Mouse (Mus musculus): ENCODE measurements around the gene Mocs2. TPM values are rescaled to one million over a fixed set of nuclear protein-coding genes. Genes with fewer than 3 reads are reported as not detected.

Gene Mocs2
- polyA plus RNA-seq (2014; fragmentation: Nextera tagmentation; extraction: Ambion mirVana) = 100.0 and 104 TPM in 2 replicates

DNA sequence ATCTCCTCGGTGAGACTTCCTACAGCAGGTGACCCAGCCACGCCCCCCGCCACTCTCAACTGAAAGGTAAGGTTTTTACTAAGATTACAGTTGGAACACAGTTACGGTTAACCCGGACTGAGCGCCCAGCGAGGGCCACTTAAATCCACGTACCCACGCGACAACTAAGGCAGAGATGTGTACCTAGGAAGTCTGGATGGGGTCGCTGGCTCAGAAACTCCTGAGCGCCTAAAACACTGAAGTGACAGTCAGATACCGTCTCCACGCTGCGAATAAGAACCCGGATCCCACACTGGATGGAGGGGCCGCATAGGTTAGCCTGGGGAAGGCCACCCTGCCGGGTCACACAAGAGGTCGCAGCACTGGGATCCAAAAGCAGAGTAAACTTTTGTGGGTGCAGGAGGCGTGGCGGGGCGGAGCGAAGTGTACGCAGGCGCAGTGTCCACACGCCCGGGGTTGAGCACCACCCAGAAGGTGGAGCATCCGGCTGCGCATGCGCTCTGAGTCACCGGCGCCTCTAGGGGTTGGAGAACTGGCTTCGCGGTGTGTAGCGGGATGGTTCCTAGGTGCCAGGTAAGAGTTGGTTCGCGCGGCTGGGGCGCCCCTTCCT lies at the start of gene Mocs2:
Mocs2 (plus strand) TSS at position 486 of the 610 bp plus-strand sequence.
- Histone ChIP-seq H3K4me2 (ENCODE audit: low read depth, low read length) (peak within 1 kb of the TSS; percentile 73), H3K4me3 (ENCODE audit: low read depth, low read length) (peak within 1 kb of the TSS; percentile 75), H3K4me1 (ENCODE audit: control insufficient read depth, insufficient read depth, low read length) (0 out of 2 replicates have a peak, but pooled peaks cover 5% of the 10 kb centered on the region), H3K9ac (ENCODE audit: low read depth, low read length) (peak within 1 kb of the TSS; percentile 73), H3K27ac (replicated peaks; ENCODE audit: low read depth, low read length) (no peak within 1 kb of the TSS), H3K27me3 (replicated peaks; ENCODE audit: control insufficient read depth, insufficient read depth, low read length) (no peaks in the 10 kb centered on the region), H3K36me3 (ENCODE audit: control insufficient read depth, insufficient read depth, low read length) (peaks cover 18% of the 10 kb centered on the region; the same call in 1 of the 2 replicates), H3K9me3 (ENCODE audit: control insufficient read depth, low read length) (no peaks in the 10 kb centered on the region)
- ATAC-seq (ENCODE audit: low read depth) (peak; percentile 99), DNase-seq (ENCODE audit: low spot score) (peak; percentile 96)
- under 1% methylated on average over 39 of the region's 39 CpGs for WGBS

DNA sequence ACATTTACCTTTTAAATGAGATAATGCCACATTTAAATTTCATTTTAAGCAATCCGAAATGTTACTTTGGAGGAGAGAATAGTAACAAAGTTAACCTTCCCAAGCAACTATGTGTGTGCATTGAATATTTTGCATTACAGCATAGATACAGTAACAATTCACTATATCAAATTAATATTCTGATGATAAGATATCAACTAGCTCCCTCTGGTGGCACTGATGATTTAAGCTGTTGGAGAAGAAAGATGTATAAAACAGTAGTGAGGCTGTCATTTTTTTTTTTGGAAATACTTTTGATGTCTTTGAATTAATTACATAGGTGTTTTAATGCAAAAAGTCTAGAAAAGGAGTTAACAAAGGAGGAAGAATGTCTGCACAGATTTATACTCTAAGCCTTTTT lies 26.5 kb upstream of the Mocs2 start:
- Histone ChIP-seq H3K27me3 (replicated peaks; ENCODE audit: control insufficient read depth, insufficient read depth, low read length) (no peaks in the 10 kb centered on the region), H3K4me2 (ENCODE audit: low read depth, low read length) (no peak overlapping the region), H3K4me3 (ENCODE audit: low read depth, low read length) (no peak overlapping the region), H3K9me3 (ENCODE audit: control insufficient read depth, low read length) (no peaks in the 10 kb centered on the region), H3K27ac (replicated peaks; ENCODE audit: low read depth, low read length) (no peak overlapping the region), H3K9ac (ENCODE audit: low read depth, low read length) (no peak overlapping the region), H3K36me3 (ENCODE audit: control insufficient read depth, insufficient read depth, low read length) (no peaks in the 10 kb centered on the region), H3K4me1 (ENCODE audit: control insufficient read depth, insufficient read depth, low read length) (no peaks in the 10 kb centered on the region)
- 84% methylated on average over 1 of the region's 1 CpGs for WGBS
- ATAC-seq (ENCODE audit: low read depth) (no peak), DNase-seq (ENCODE audit: low spot score) (peak; percentile 56)

DNA sequence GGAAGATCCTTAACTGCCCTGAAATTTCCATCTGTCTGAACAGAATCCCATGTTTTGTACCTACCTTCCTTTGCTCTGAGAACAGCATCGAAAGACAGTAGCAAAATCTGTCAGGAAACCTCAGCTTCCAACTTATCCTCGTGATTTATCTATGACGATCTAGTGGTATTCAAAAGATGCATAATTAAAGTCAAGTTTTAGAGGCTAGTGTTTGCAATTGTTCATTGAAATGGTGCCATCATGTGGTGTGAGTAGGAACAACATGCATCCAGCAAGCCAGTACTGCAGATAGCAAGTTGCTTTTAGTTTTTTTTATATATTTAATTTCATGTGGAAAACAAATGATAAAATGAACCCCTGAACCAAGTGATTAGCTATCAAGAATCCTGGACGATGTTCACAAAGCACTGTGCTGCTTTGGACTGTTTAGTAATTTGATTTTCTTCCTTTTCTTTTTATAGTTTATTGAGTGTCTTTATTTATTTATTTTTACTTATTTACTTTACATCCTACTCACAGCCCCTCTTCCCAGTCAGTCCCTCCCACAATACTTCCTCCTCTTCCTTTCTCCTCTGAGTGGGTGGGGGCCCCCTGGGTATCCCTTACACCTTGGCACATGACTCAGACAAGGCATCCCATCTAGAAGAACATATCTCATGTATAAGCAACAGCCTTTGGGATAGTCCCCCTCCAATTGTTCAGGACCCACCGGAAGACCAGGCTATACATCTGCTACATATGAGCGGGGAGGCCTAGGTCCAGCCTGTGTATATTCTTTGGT lies 24.6 kb upstream of the Mocs2 start:
- Histone ChIP-seq H3K9ac (ENCODE audit: low read depth, low read length) (no peak overlapping the region), H3K27ac (replicated peaks; ENCODE audit: low read depth, low read length) (no peak overlapping the region), H3K4me3 (ENCODE audit: low read depth, low read length) (no peak overlapping the region), H3K9me3 (ENCODE audit: control insufficient read depth, low read length) (no peaks in the 10 kb centered on the region), H3K36me3 (ENCODE audit: control insufficient read depth, insufficient read depth, low read length) (no peaks in the 10 kb centered on the region), H3K4me2 (ENCODE audit: low read depth, low read length) (no peak overlapping the region), H3K27me3 (replicated peaks; ENCODE audit: control insufficient read depth, insufficient read depth, low read length) (no peaks in the 10 kb centered on the region), H3K4me1 (ENCODE audit: control insufficient read depth, insufficient read depth, low read length) (no peaks in the 10 kb centered on the region)
- ATAC-seq (ENCODE audit: low read depth) (0 out of 2 replicates have a peak, but pooled peaks have one; percentile 22), DNase-seq (ENCODE audit: low spot score) (peak; percentile 63)
- 43% methylated on average over 6 of the region's 6 CpGs for WGBS

DNA sequence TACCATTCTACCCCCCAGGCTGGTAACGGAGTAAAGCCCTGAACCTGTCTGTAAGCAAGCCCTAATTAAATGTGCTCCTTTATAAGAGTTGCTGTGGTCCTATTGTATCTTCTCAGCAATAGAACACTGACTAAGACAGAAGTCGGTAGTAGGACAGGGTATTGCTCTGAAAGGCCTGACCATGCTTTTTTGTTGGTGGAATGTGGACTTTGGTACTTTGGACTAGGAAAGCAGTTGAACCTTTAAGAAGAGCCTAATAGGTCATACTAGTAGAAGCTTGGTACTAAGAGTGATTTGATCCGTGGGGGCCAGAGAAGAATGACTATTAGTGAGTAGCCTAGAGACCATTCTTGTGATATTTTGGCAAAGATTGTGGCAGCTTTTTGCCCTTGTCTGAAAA lies 16.2 kb upstream of the Mocs2 start:
- Histone ChIP-seq H3K9me3 (ENCODE audit: control insufficient read depth, low read length) (no peaks in the 10 kb centered on the region), H3K4me3 (ENCODE audit: low read depth, low read length) (no peak overlapping the region)

DNA sequence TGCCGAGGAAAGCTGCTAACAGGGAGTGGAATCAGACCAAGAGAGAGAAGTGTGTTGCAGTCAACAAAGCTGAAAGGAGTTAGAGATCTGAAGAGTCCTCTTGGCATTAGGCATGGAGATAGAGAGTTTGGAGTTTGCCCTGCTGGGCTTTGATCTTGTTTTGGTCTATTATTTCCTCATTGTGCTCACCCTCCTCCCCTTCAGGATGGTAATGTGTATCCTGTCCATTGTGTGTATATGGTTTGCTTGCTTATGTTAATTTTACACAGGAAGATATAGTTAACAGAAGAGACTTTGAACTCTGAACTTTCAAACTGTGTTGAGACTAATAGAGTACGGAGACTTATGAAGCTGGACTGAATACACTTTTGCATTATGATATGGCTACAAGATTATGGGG lies 15.1 kb upstream of the Mocs2 start:
- Histone ChIP-seq H3K9ac (ENCODE audit: low read depth, low read length) (no peak overlapping the region), H3K4me1 (ENCODE audit: control insufficient read depth, insufficient read depth, low read length) (no peaks in the 10 kb centered on the region), H3K4me3 (ENCODE audit: low read depth, low read length) (no peak overlapping the region), H3K27me3 (replicated peaks; ENCODE audit: control insufficient read depth, insufficient read depth, low read length) (no peaks in the 10 kb centered on the region), H3K4me2 (ENCODE audit: low read depth, low read length) (no peak overlapping the region), H3K36me3 (ENCODE audit: control insufficient read depth, insufficient read depth, low read length) (no peaks in the 10 kb centered on the region), H3K9me3 (ENCODE audit: control insufficient read depth, low read length) (no peaks in the 10 kb centered on the region), H3K27ac (replicated peaks; ENCODE audit: low read depth, low read length) (no peak overlapping the region)
- no peak for DNase-seq (ENCODE audit: low spot score)
- 87% methylated on average over 2 of the region's 2 CpGs for WGBS
- ATAC-seq (ENCODE audit: low read depth) = no peak

More for the DNA sequence above, 16.2 kb upstream of the Mocs2 start:
- 81% methylated on average over 3 of the region's 3 CpGs for WGBS
- Histone ChIP-seq H3K27me3 (replicated peaks; ENCODE audit: control insufficient read depth, insufficient read depth, low read length) (no peaks in the 10 kb centered on the region), H3K36me3 (ENCODE audit: control insufficient read depth, insufficient read depth, low read length) (no peaks in the 10 kb centered on the region), H3K4me2 (ENCODE audit: low read depth, low read length) (no peak overlapping the region), H3K4me1 (ENCODE audit: control insufficient read depth, insufficient read depth, low read length) (no peaks in the 10 kb centered on the region), H3K9ac (ENCODE audit: low read depth, low read length) (no peak overlapping the region), H3K27ac (replicated peaks; ENCODE audit: low read depth, low read length) (no peak overlapping the region)
- ATAC-seq (ENCODE audit: low read depth) (no peak), DNase-seq (ENCODE audit: low spot score) (no peak)

DNA sequence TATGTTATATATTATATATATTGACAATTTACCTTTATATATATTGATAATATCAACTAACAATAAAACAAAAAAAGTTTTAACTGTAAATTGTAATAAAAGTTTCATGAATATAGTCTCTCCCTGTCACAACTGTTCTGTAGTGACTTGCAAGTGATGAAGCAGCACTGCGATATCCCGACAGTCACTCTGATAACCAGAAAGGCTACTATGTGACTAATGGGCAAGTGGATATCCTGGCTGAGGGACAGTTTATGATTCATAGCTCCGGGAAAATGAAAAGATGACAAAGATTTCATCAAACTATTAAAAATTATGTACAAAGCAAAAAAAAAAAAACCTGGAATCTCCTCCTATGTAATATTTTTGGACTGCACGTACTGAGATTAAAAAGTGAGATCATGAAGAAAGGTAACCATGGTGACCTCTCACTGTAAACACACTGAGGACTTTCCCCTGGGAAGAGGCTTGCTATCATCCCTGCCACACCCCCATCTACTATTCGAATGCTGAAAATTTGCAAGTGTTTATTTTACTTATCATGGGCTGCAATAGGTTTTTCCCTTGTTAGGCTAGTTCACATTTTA lies 8.3 kb upstream of the Mocs2 start:
- Histone ChIP-seq H3K4me2 (ENCODE audit: low read depth, low read length) (no peak overlapping the region), H3K27ac (replicated peaks; ENCODE audit: low read depth, low read length) (no peak overlapping the region), H3K36me3 (ENCODE audit: control insufficient read depth, insufficient read depth, low read length) (no peaks in the 10 kb centered on the region), H3K9ac (ENCODE audit: low read depth, low read length) (no peak overlapping the region), H3K4me3 (ENCODE audit: low read depth, low read length) (no peak overlapping the region), H3K4me1 (ENCODE audit: control insufficient read depth, insufficient read depth, low read length) (no peaks in the 10 kb centered on the region), H3K9me3 (ENCODE audit: control insufficient read depth, low read length) (no peaks in the 10 kb centered on the region), H3K27me3 (replicated peaks; ENCODE audit: control insufficient read depth, insufficient read depth, low read length) (no peaks in the 10 kb centered on the region)
- 85% methylated on average over 5 of the region's 5 CpGs for WGBS
- ATAC-seq (ENCODE audit: low read depth) (no peak), DNase-seq (ENCODE audit: low spot score) (peak; percentile 18)

DNA sequence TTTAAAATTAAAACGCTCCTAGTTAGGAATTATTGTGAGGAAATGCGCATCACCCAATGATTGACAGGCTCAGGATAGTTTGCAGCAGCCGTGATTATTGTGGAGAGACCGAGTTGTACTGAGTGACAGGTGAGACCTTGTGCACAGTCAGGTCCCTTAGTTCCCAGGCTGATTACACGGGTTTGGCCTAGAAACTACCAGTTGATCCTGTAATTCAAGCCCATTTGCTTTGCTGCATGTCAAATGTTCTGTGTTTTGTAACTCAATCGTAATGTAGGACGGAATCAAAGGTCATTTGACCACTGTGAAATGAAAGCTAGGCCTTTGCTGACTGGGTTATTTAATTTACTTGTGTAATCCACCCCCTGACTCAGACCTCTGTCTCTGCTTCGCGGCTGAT lies 477 bp downstream of the Mocs2 start:
- H3K4me2 ChIP-seq (ENCODE audit: low read depth, low read length) = peak overlapping the region; percentile 73
- H3K36me3 ChIP-seq (ENCODE audit: control insufficient read depth, insufficient read depth, low read length) = peaks cover 22% of the 10 kb centered on the region
- WGBS = 17% methylated on average over 9 of the region's 9 CpGs
- H3K4me1 ChIP-seq (ENCODE audit: control insufficient read depth, insufficient read depth, low read length) = 0 out of 2 replicates have a peak, but pooled peaks cover 5% of the 10 kb centered on the region
- H3K27ac ChIP-seq (replicated peaks; ENCODE audit: low read depth, low read length) = no peak overlapping the region
- ATAC-seq (ENCODE audit: low read depth) (peak; percentile 81; the same call in 1 of the 2 replicates), DNase-seq (ENCODE audit: low spot score) (peak; percentile 29)
- H3K9me3 ChIP-seq (ENCODE audit: control insufficient read depth, low read length) = no peaks in the 10 kb centered on the region
- H3K9ac ChIP-seq (ENCODE audit: low read depth, low read length) = peak overlapping the region; percentile 73
- H3K4me3 ChIP-seq (ENCODE audit: low read depth, low read length) = peak overlapping the region; percentile 75
- H3K27me3 ChIP-seq (replicated peaks; ENCODE audit: control insufficient read depth, insufficient read depth, low read length) = no peaks in the 10 kb centered on the region

DNA sequence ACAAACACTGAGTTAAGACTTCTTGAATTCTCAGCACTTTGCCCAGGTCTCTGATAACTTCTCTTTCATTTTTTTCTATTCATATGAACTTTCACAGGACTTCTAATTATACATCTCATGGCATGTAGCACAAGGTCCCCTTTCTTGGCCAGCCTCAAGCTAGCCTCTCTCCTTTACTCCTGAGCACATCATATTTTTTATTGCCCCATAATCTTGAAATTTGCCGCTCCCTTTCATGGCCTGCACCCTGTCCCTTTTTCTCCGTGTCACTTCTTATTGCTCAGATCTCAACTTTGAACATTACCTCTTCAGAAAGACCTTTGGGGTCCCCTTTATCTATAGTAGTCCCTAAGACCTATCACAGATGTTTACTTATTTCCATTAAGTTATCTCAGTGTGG lies 4.8 kb downstream of the Mocs2 start:
- WGBS = 98% methylated on average over 2 of the region's 2 CpGs
- H3K27me3 ChIP-seq (replicated peaks; ENCODE audit: control insufficient read depth, insufficient read depth, low read length) = no peaks in the 10 kb centered on the region
- no peaks in the 10 kb centered on the region for H3K9me3 ChIP-seq (ENCODE audit: control insufficient read depth, low read length)
- H3K4me2 ChIP-seq (ENCODE audit: low read depth, low read length) = no peak overlapping the region
- ATAC-seq (ENCODE audit: low read depth) (no peak), DNase-seq (ENCODE audit: low spot score) (no peak)
- peaks cover 54% of the 10 kb centered on the region for H3K36me3 ChIP-seq (ENCODE audit: control insufficient read depth, insufficient read depth, low read length)
- no peak overlapping the region for H3K4me3 ChIP-seq (ENCODE audit: low read depth, low read length)
- no peak overlapping the region for H3K27ac ChIP-seq (replicated peaks; ENCODE audit: low read depth, low read length)
- no peak overlapping the region for H3K9ac ChIP-seq (ENCODE audit: low read depth, low read length)
- H3K4me1 ChIP-seq (ENCODE audit: control insufficient read depth, insufficient read depth, low read length) = 0 out of 2 replicates have a peak, but pooled peaks cover 5% of the 10 kb centered on the region
